In the genomic region with DNA sequence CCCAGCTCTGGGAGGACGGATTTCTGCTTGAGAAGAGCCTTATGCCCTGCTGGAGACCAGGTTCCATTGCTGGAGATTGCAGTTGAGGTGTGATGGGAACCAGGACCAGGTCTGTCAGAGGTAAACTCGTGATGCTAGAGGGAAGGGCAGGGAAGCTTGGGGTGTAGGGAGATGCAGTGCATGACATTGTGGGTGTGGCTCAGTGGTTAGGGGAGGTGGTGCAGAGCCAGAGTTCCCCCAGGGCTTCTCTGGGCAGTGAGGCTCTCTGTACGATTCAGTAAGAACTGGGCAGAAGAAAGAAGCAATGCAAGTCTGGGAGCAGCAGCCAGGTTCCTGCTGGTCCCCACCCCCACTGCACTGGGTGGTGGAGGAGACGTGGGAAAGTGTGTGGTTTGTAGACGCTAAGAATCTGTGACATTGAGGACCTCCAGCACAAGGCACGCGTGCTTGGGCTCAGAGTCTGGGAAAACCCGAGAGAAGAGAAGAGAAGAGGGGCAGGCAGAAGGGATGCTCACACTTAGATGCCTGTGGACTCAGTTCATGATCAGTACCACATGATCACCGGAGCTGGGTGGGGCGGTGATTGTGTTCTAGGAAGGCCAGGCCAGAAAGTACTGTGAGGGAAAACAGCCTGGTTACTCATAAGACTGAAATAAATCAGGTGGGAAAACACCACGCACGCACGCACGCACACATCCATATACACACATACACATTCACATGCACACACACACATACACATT, we compare ENCODE assay signal across 13 mouse cellular contexts. TPM values are rescaled to one million over a fixed set of nuclear protein-coding genes. Genes with fewer than 3 reads are reported as not detected.
DNase-seq lines count a peak whose midpoint lies in the region; ATAC-seq lines count a peak whose summit lies in the region.
"Had no signal": no experiment of that assay in that cellular context is flagged by ENCODE, and none has a peak within 500 bp of the region (broad histone marks: within the 10 kb centered on the region; RNA-seq: fewer than 3 reads in every experiment).

No protein-coding gene starts in this region.

- H3K27me3 ChIP-seq in stomach, embryonic 16.5 days (ENCODE audit: control insufficient read depth, insufficient read depth, low read length), result no peaks in the 10 kb centered on the region

- 71% methylated on average over 14 of the region's 14 CpGs for WGBS in stomach, embryonic 16.5 days

- intact Hi-C loops in gastrocnemius, postnatal 14 days (cut with DNase I; ENCODE audit: low total_unique reads), result no loop called here

- H3K4me3 ChIP-seq in stomach, embryonic 16.5 days (replicated peaks; ENCODE audit: low read length), result no peak overlapping the region

- peaks cover 33% of the 10 kb centered on the region for H3K4me1 ChIP-seq in stomach, embryonic 16.5 days (ENCODE audit: control insufficient read depth, insufficient read depth, low read length)

- 0 out of 2 replicates have a peak overlapping the region, but pooled peaks have one; percentile 76 for H3K4me2 ChIP-seq in stomach, embryonic 16.5 days (ENCODE audit: low read depth, low read length)

- no peaks in the 10 kb centered on the region for H3K9me3 ChIP-seq in stomach, embryonic 16.5 days (replicated peaks; ENCODE audit: control insufficient read depth, low read length)

- no peak for ATAC-seq in stomach, embryonic 16.5 days (ENCODE audit: insufficient read depth, low FRiP score)
- ATAC-seq: CD4-positive, CD25-positive, alpha-beta regulatory T cell, adult 4 months had no signal

- peak; percentile 15 for DNase-seq in gastrocnemius, postnatal 10 days
- DNase-seq in gastrocnemius, postnatal 14 days, result no peak
- DNase-seq in spleen, postnatal 36 days (ENCODE audit: low spot score in 2 of 2), result peak; percentile 52 to 58
- no peak for DNase-seq in spleen, adult 12 weeks (ENCODE audit: low spot score)
- peak; percentile 38 for DNase-seq in liver
- DNase-seq in kidney, postnatal 36 days, result no peak
- no peak for DNase-seq in ovary, postnatal 14 days (ENCODE audit: low spot score)
- DNase-seq: kidney, adult 9 months had no signal

- H3K36me3 ChIP-seq in stomach, embryonic 16.5 days (ENCODE audit: control insufficient read depth, insufficient read depth, low read length), result no peaks in the 10 kb centered on the region

- no peak overlapping the region for H3K27ac ChIP-seq in stomach, embryonic 16.5 days (ENCODE audit: low read length)

- H3K9ac ChIP-seq in stomach, embryonic 16.5 days (ENCODE audit: low read length), result no peak overlapping the region; the same call in 1 of the 2 replicates

RNA-seq across cellular contexts. Expression of a gene that starts 2.3 kb away (rescaled TPM):
- total RNA-seq in gastrocnemius, postnatal 10 days (2021), result 10 to 100 TPM in 1 of 2 experiments, 1 to 10 TPM in 1; 9.6 to 14.5 TPM
- total RNA-seq in gastrocnemius, postnatal 14 days (2021), result 10 to 100 TPM in 1 of 2 experiments, 1 to 10 TPM in 1; 9.7 to 10.6 TPM
- 22.6 and 27.4 TPM in 2 replicates for polyA plus RNA-seq in stomach, embryonic 16.5 days (2015; fragmentation: Nextera tagmentation; extraction: Ambion mirVana)

RNA-seq across cellular contexts. Expression of a gene that starts 57.2 kb away (rescaled TPM):
- total RNA-seq in gastrocnemius, postnatal 10 days (2021), result not detected
- total RNA-seq in gastrocnemius, postnatal 14 days (2021), result not detected
- polyA plus RNA-seq in stomach, embryonic 16.5 days (2015; fragmentation: Nextera tagmentation; extraction: Ambion mirVana), result 0.71 TPM in 1 of 2 replicates, not detected in the other
- total RNA-seq: common myeloid progenitor, adult 5-6 weeks; gastrocnemius, adult 8-10 months had no signal
- polyA plus RNA-seq: neural tube, embryonic 14.5 days had no signal

Comparison
In these comparisons a context has a peak if more than half of its experiments do, and no peak if none do; other contexts are left out.
1. DNase-seq: peak in gastrocnemius, postnatal 10 days (single experiment), spleen, postnatal 36 days (2 of 2) and liver (single experiment); none in gastrocnemius, postnatal 14 days (single experiment), spleen, adult 12 weeks (single experiment), kidney, postnatal 36 days (0 of 2) and ovary, postnatal 14 days (single experiment).